ENCODE assay signal across 8 mouse cellular contexts in genomic region chr4:140702611-140703327, GRCm38 (mm10). TPM values are rescaled to one million over a fixed set of nuclear protein-coding genes. Genes with fewer than 3 reads are reported as not detected.
DNase-seq lines count a peak whose midpoint lies in the region; ATAC-seq lines count a peak whose summit lies in the region.

No protein-coding gene starts in this region.

- peak; percentile 87 for DNase-seq in A20 (ENCODE audit: low read depth, low spot score)
- DNase-seq in adrenal gland, postnatal 4 days (ENCODE audit: low spot score in 2 of 2): peak; percentile 63 to 81
- DNase-seq in heart, embryonic 10.5 days (ENCODE audit: low spot score): peak; percentile 85
- DNase-seq in liver, embryonic 13.5 days: peak; percentile 79
- DNase-seq in neural tube, embryonic 10.5 days (ENCODE audit: extremely low spot score, low spot score): peak; percentile 86

- ATAC-seq in embryonic facial prominence, embryonic 15.5 days (ENCODE audit: insufficient number of reproducible peaks, low FRiP score, low TSS enrichment, low read depth): peak; percentile 79
- ATAC-seq in kidney, embryonic 15.5 days (replicated peaks; ENCODE audit: low FRiP score): peak; percentile 83
- peak; percentile 78 for ATAC-seq in liver, embryonic 13.5 days (ENCODE audit: low read depth)
- peak; percentile 81 for ATAC-seq in stomach, embryonic 15.5 days (ENCODE audit: insufficient read depth, low FRiP score, low read depth)

- no peaks in the 10 kb centered on the region for H3K27me3 ChIP-seq in embryonic facial prominence, embryonic 15.5 days
- peaks cover 25% of the 10 kb centered on the region for H3K27me3 ChIP-seq in heart, embryonic 10.5 days (ENCODE audit: insufficient read depth, poor library complexity, severe bottlenecking)
- peaks cover 9% of the 10 kb centered on the region; the same call in 1 of the 2 replicates for H3K27me3 ChIP-seq in kidney, embryonic 15.5 days
- no peaks in the 10 kb centered on the region for H3K27me3 ChIP-seq in liver, embryonic 13.5 days
- H3K27me3 ChIP-seq in stomach, embryonic 15.5 days (replicated peaks): no peaks in the 10 kb centered on the region

- no peaks in the 10 kb centered on the region for H3K9me3 ChIP-seq in embryonic facial prominence, embryonic 15.5 days (replicated peaks)
- H3K9me3 ChIP-seq in heart, embryonic 10.5 days: no peaks in the 10 kb centered on the region
- no peaks in the 10 kb centered on the region for H3K9me3 ChIP-seq in kidney, embryonic 15.5 days (replicated peaks)
- H3K9me3 ChIP-seq in liver, embryonic 13.5 days (replicated peaks): no peaks in the 10 kb centered on the region
- H3K9me3 ChIP-seq in stomach, embryonic 15.5 days: no peaks in the 10 kb centered on the region

- peak overlapping the region; percentile 98 for H3K27ac ChIP-seq in embryonic facial prominence, embryonic 15.5 days (replicated peaks)
- peak overlapping the region; percentile 98 for H3K27ac ChIP-seq in heart, embryonic 10.5 days
- H3K27ac ChIP-seq in kidney, embryonic 15.5 days: peak overlapping the region; percentile 96
- peak overlapping the region; percentile 97 for H3K27ac ChIP-seq in liver, embryonic 13.5 days
- peak overlapping the region; percentile 98 for H3K27ac ChIP-seq in stomach, embryonic 15.5 days

- H3K9ac ChIP-seq in embryonic facial prominence, embryonic 15.5 days: peak overlapping the region; percentile 85
- peak overlapping the region; percentile 93 for H3K9ac ChIP-seq in kidney, embryonic 15.5 days
- peak overlapping the region; percentile 98 for H3K9ac ChIP-seq in liver, embryonic 13.5 days
- H3K9ac ChIP-seq in stomach, embryonic 15.5 days: peak overlapping the region; percentile 87

- under 1% methylated on average over 45 of the region's 68 CpGs for WGBS in embryonic facial prominence, embryonic 15.5 days
- 4% methylated on average over 35 of the region's 68 CpGs for WGBS in heart, embryonic 10.5 days
- under 1% methylated on average over 46 of the region's 68 CpGs for WGBS in kidney, embryonic 15.5 days
- WGBS in liver, embryonic 13.5 days (ENCODE audit: insufficient replicate concordance): under 1% methylated on average over 47 of the region's 68 CpGs
- under 1% methylated on average over 19 of the region's 68 CpGs for WGBS in stomach, embryonic 15.5 days

- H3K4me2 ChIP-seq in embryonic facial prominence, embryonic 15.5 days (replicated peaks): peak overlapping the region; percentile 86
- H3K4me2 ChIP-seq in kidney, embryonic 15.5 days: peak overlapping the region; percentile 89
- peak overlapping the region; percentile 96 for H3K4me2 ChIP-seq in liver, embryonic 13.5 days
- H3K4me2 ChIP-seq in stomach, embryonic 15.5 days: peak overlapping the region; percentile 90

- peaks cover 54% of the 10 kb centered on the region for H3K4me1 ChIP-seq in embryonic facial prominence, embryonic 15.5 days
- peaks cover 52% of the 10 kb centered on the region for H3K4me1 ChIP-seq in heart, embryonic 10.5 days
- H3K4me1 ChIP-seq in kidney, embryonic 15.5 days: peaks cover 61% of the 10 kb centered on the region
- peaks cover 81% of the 10 kb centered on the region for H3K4me1 ChIP-seq in liver, embryonic 13.5 days (replicated peaks)
- peaks cover 50% of the 10 kb centered on the region for H3K4me1 ChIP-seq in stomach, embryonic 15.5 days

- peak overlapping the region; percentile 85 for H3K4me3 ChIP-seq in embryonic facial prominence, embryonic 15.5 days (replicated peaks)
- H3K4me3 ChIP-seq in heart, embryonic 10.5 days: peak overlapping the region; percentile 96
- H3K4me3 ChIP-seq in kidney, embryonic 15.5 days (replicated peaks): peak overlapping the region; percentile 92
- H3K4me3 ChIP-seq in liver, embryonic 13.5 days (replicated peaks): peak overlapping the region; percentile 95
- peak overlapping the region; percentile 86 for H3K4me3 ChIP-seq in stomach, embryonic 15.5 days (replicated peaks)

- peaks cover 19% of the 10 kb centered on the region for H3K36me3 ChIP-seq in embryonic facial prominence, embryonic 15.5 days
- peaks cover 34% of the 10 kb centered on the region for H3K36me3 ChIP-seq in heart, embryonic 10.5 days
- peaks cover 31% of the 10 kb centered on the region for H3K36me3 ChIP-seq in kidney, embryonic 15.5 days
- H3K36me3 ChIP-seq in liver, embryonic 13.5 days: peaks cover 41% of the 10 kb centered on the region
- 0 out of 2 replicates have a peak, but pooled peaks cover 3% of the 10 kb centered on the region for H3K36me3 ChIP-seq in stomach, embryonic 15.5 days

RNA-seq across cellular contexts. Expression of gene Rcc2, which starts 2.4 kb away (rescaled TPM):
- 100 to 1,000 TPM in 1 of 2 experiments, 10 to 100 TPM in 1; 98.2 to 106 TPM for total RNA-seq in adrenal gland, postnatal 4 days (2021)
- polyA plus RNA-seq in embryonic facial prominence, embryonic 15.5 days (2015; fragmentation: Nextera tagmentation; extraction: Ambion mirVana): 47.0 and 55.0 TPM in 2 replicates
- polyA plus RNA-seq in heart, embryonic 10.5 days (2016; fragmentation: Nextera tagmentation; extraction: Ambion mirVana): 18.0 and 29.0 TPM in 2 replicates
- polyA plus RNA-seq in kidney, embryonic 15.5 days (2015; fragmentation: Nextera tagmentation; extraction: Ambion mirVana): 26.8 and 28.8 TPM in 2 replicates
- polyA plus RNA-seq in liver, embryonic 13.5 days (2015; fragmentation: Nextera tagmentation; extraction: Ambion mirVana): 20.6 and 25.7 TPM in 2 replicates
- polyA plus RNA-seq in stomach, embryonic 15.5 days (2015; fragmentation: Nextera tagmentation; extraction: Ambion mirVana): 46.5 and 47.9 TPM in 2 replicates

RNA-seq across cellular contexts. Expression of gene Arhgef10l, which starts 37.0 kb away (rescaled TPM):
- total RNA-seq in adrenal gland, postnatal 4 days (2021): 10 to 100 TPM; 30.2 to 37.8 TPM
- polyA plus RNA-seq in embryonic facial prominence, embryonic 15.5 days (2015; fragmentation: Nextera tagmentation; extraction: Ambion mirVana): 17.0 and 18.6 TPM in 2 replicates
- polyA plus RNA-seq in heart, embryonic 10.5 days (2016; fragmentation: Nextera tagmentation; extraction: Ambion mirVana): 13.3 and 14.9 TPM in 2 replicates
- 20.3 and 20.7 TPM in 2 replicates for polyA plus RNA-seq in kidney, embryonic 15.5 days (2015; fragmentation: Nextera tagmentation; extraction: Ambion mirVana)
- polyA plus RNA-seq in liver, embryonic 13.5 days (2015; fragmentation: Nextera tagmentation; extraction: Ambion mirVana): 2.6 and 2.7 TPM in 2 replicates
- 15.2 and 15.9 TPM in 2 replicates for polyA plus RNA-seq in stomach, embryonic 15.5 days (2015; fragmentation: Nextera tagmentation; extraction: Ambion mirVana)

RNA-seq across cellular contexts. Expression of gene Padi6, which starts 39.7 kb away (rescaled TPM):
- under 1 TPM in 1 of 2 experiments, not detected in 1; 0.73 TPM for total RNA-seq in adrenal gland, postnatal 4 days (2021)
- not detected in 2 replicates for polyA plus RNA-seq in embryonic facial prominence, embryonic 15.5 days (2015; fragmentation: Nextera tagmentation; extraction: Ambion mirVana)
- not detected in 2 replicates for polyA plus RNA-seq in heart, embryonic 10.5 days (2016; fragmentation: Nextera tagmentation; extraction: Ambion mirVana)
- not detected in 2 replicates for polyA plus RNA-seq in kidney, embryonic 15.5 days (2015; fragmentation: Nextera tagmentation; extraction: Ambion mirVana)
- polyA plus RNA-seq in liver, embryonic 13.5 days (2015; fragmentation: Nextera tagmentation; extraction: Ambion mirVana): not detected in 2 replicates
- polyA plus RNA-seq in stomach, embryonic 15.5 days (2015; fragmentation: Nextera tagmentation; extraction: Ambion mirVana): 0.19 and 0.49 TPM in 2 replicates

Comparison
In these comparisons a context has a peak if more than half of its experiments do, and no peak if none do; other contexts are left out.
1. Peak in every context shown above with its lines: DNase-seq, ATAC-seq, H3K4me3 ChIP-seq and H3K27ac ChIP-seq.